Mouse (Mus musculus) small intestine, adult 2 months (tissue): ENCODE measurements around the gene Vegfb. TPM values are rescaled to one million over a fixed set of nuclear protein-coding genes. Genes with fewer than 3 reads are reported as not detected.
A peak's percentile ranks its signal among the peaks of the same experiment; 100 is the strongest.

Source experiments
- H3K27ac ChIP-seq: fragments of 200-500 bp; 2 replicates; pipeline ENCODE4 v1.5.1; 2012; ENCODE audit warnings: low read depth, low read length, control low read depth, inconsistent platforms; ENCODE audit not compliant: insufficient read depth
- H3K27me3 ChIP-seq: fragments of 200-500 bp; 2 replicates; pipeline ENCODE4 v1.6.1; 2012; ENCODE audit warnings: mild to moderate bottlenecking, moderate library complexity, low read length, inconsistent platforms; ENCODE audit not compliant: control insufficient read depth, insufficient read depth
- H3K36me3 ChIP-seq: fragments of 200-500 bp; 2 replicates; pipeline ENCODE4 v1.6.1; 2012; ENCODE audit warnings: mild to moderate bottlenecking, low read length, control low read depth, inconsistent platforms; ENCODE audit not compliant: control insufficient read depth, insufficient read depth
- H3K4me1 ChIP-seq: fragments of 200-500 bp; 2 replicates; pipeline ENCODE4 v1.6.1; 2012; ENCODE audit warnings: low read length, inconsistent platforms, mixed read lengths; ENCODE audit not compliant: control insufficient read depth, insufficient read depth, insufficient read length
- H3K4me3 ChIP-seq: fragments of 200-500 bp; 2 replicates; pipeline ENCODE4 v1.5.1; 2012; ENCODE audit warnings: low read depth, mild to moderate bottlenecking, control low read depth, inconsistent platforms, low read length, moderate library complexity
- CTCF ChIP-seq: fragments of 200-500 bp; IDR thresholded peaks from 2 replicates; pipeline ENCODE4 v1.5.1; 2012; ENCODE audit warnings: low read depth, mild to moderate bottlenecking, control low read depth, inconsistent platforms, low read length, moderate library complexity, mixed read lengths; ENCODE audit not compliant: insufficient replicate concordance, insufficient read length; ENCODE audit errors: extremely low read depth
- POLR2A ChIP-seq: fragments of 200-500 bp; IDR thresholded peaks from 2 replicates; pipeline ENCODE4 v1.6.1; 2012; ENCODE audit warnings: low read depth, mild to moderate bottlenecking, control low read depth, inconsistent platforms, low read length, moderate library complexity
- WGBS: fragments of 180-500 bp; shearing (Covaris S2); methylation state at CpG from one replicate; pipeline ENCODE4 v1.1.7; 2018; 5-methylcytosine and 5-hydroxymethylcytosine counted together
- polyA plus RNA-seq: library from polyadenylated mRNA; depleted of rRNA; stranded (reverse); fragments of >200 nt; gene quantifications from 2 replicates; pipeline ENCODE4 v1.2.3, GENCODE M21; 2012

Gene Vegfb
- polyA plus RNA-seq, 1 experiment: 20.4 TPM

- peak overlapping the region; percentile 100 for H3K27ac ChIP-seq
- H3K4me1 ChIP-seq: peaks cover 29% of the 10 kb centered on the region
- H3K36me3 ChIP-seq: peaks cover 32% of the 10 kb centered on the region
- peak overlapping the region; percentile 92 for H3K4me3 ChIP-seq
- TF ChIP-seq CTCF: no peak
- peak; percentile 64 for TF ChIP-seq POLR2A
- WGBS: 3% methylated on average over 15 of the region's 15 CpGs
- H3K27me3 ChIP-seq: no peaks in the 10 kb centered on the region
These were observed 18.8 kb downstream of the Vegfb start for GRCm38 (mm10) chr19:6968491-6969271.

GRCm38 (mm10) chr19:6956461-6956860 is 31.0 kb downstream of the Vegfb start:
- WGBS: 85% methylated on average over 10 of the region's 10 CpGs
- TF ChIP-seq POLR2A (no peak), CTCF (no peak)
- Histone ChIP-seq H3K36me3 (peaks cover 88% of the 10 kb centered on the region), H3K27me3 (no peaks in the 10 kb centered on the region), H3K4me3 (no peak overlapping the region), H3K27ac (no peak overlapping the region), H3K4me1 (peaks cover 28% of the 10 kb centered on the region)

- Histone ChIP-seq H3K36me3 (peaks cover 81% of the 10 kb centered on the region), H3K4me1 (peaks cover 29% of the 10 kb centered on the region), H3K27me3 (no peaks in the 10 kb centered on the region), H3K27ac (no peak overlapping the region), H3K4me3 (no peak overlapping the region)
- 71% methylated on average over 7 of the region's 7 CpGs for whole genome bisulfite sequencing
- TF ChIP-seq POLR2A (no peak), CTCF (no peak)
These were observed 32.0 kb downstream of the Vegfb start for GRCm38 (mm10) chr19:6955424-6955823.

- peaks cover 40% of the 10 kb centered on the region for H3K4me1 ChIP-seq
- TF ChIP-seq CTCF: peak; percentile 50; the same call in 1 of the 2 replicates
- TF ChIP-seq POLR2A: no peak
- peak overlapping the region; percentile 8; the same call in 1 of the 2 replicates for H3K27ac ChIP-seq
- 21% methylated on average over 9 of the region's 9 CpGs for WGBS
- no peaks in the 10 kb centered on the region for H3K27me3 ChIP-seq
- no peak overlapping the region for H3K4me3 ChIP-seq
- H3K36me3 ChIP-seq: peaks cover 67% of the 10 kb centered on the region
These were observed 33.4 kb downstream of the Vegfb start for GRCm38 (mm10) chr19:6954046-6954445.

- Histone ChIP-seq H3K27ac (peak overlapping the region; percentile 94), H3K4me1 (peaks cover 46% of the 10 kb centered on the region), H3K36me3 (peaks cover 53% of the 10 kb centered on the region), H3K4me3 (peak overlapping the region; percentile 70), H3K27me3 (no peaks in the 10 kb centered on the region)
- TF ChIP-seq CTCF (no peak), POLR2A (no peak)
- 4% methylated on average over 3 of the region's 3 CpGs for WGBS
These were observed 34.8 kb downstream of the Vegfb start for GRCm38 (mm10) chr19:6952712-6953037.

GRCm38 (mm10) chr19:6951994-6952711 is 35.3 kb downstream of the Vegfb start:
- Histone ChIP-seq H3K4me3 (peak overlapping the region; percentile 70), H3K4me1 (peaks cover 47% of the 10 kb centered on the region), H3K36me3 (peaks cover 48% of the 10 kb centered on the region), H3K27ac (peak overlapping the region; percentile 94), H3K27me3 (no peaks in the 10 kb centered on the region)
- no peak for TF ChIP-seq CTCF
- TF ChIP-seq POLR2A: no peak; the same call in 1 of the 2 replicates
- WGBS: 3% methylated on average over 31 of the region's 31 CpGs

GRCm38 (mm10) chr19:6951381-6951968 is 36.0 kb downstream of the Vegfb start:
- peaks cover 41% of the 10 kb centered on the region for H3K36me3 ChIP-seq
- H3K4me1 ChIP-seq: peaks cover 50% of the 10 kb centered on the region
- TF ChIP-seq POLR2A (no peak; the same call in none of the 2 replicates), CTCF (peak; percentile 17; the same call in 1 of the 2 replicates)
- 1% methylated on average over 35 of the region's 35 CpGs for WGBS
- H3K4me3 ChIP-seq: peak overlapping the region; percentile 70
- H3K27ac ChIP-seq: peak overlapping the region; percentile 94
- no peaks in the 10 kb centered on the region for H3K27me3 ChIP-seq
